Mouse (Mus musculus) urinary bladder, postnatal 36 days (tissue): ENCODE measurements around the gene Tnik.

Experiments used
- DNase-seq, 2 experiments: peaks; one replicate each; pipeline ENCODE4 v3.0.0; 2022; ENCODE audit warnings: low spot score in 2 of 2, mixed read lengths in 1 of 2

The Tnik gene

GRCm38 (mm10) chr3:28547965-28548730 lies 285.1 kb downstream of the Tnik start:
- no peak for DNase-seq

DNA sequence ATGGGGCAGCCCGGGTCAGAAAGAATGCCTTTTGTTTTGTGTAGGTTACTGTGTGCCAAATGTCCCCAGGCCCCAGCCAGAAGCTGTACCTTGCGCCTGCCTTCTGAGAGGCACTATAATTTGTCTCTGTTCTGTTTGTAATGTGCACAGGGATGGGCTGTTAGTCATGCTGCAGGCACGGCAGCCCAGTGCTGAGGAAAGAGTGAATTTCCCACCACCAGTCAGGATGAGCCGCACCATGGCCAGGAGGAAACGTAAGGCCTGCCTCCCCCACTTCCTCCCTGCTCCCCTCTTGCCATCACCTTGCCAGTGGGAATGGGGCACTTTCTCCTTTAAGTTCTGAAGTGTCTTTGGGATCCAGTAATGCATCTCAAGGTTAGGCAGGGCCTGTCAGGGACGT lies 286.4 kb downstream of the Tnik start:
- no peak for DNase-seq

DNA sequence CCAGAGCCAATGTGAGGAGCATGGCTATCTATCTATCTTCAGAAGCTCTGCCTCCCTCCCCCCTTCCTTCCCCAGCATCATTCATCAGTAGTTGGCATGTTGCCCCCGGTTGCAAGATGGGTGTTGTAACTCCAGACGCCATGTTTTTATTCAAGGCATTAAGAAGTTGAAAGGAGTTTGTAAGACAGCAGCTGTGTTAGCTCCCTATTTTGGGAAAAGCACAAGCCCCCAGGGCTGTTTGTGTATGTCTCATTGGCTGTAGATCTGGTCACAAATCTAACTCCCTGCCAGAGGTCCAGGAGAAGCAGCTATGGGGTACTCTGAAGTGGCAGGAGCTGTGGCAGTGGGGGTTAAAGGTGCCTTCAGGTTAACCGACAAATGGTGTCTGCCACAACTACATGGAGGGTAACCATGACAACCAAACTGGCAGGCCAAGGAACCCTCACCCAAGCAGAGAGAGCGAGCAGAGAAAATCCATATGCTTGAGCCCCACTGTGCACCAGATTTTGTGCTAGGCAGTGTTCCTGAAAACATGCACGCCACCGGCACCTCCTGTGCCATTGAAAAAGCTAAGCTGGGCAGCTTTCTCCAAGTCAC lies 287.6 kb downstream of the Tnik start:
- no peak for DNase-seq

DNA sequence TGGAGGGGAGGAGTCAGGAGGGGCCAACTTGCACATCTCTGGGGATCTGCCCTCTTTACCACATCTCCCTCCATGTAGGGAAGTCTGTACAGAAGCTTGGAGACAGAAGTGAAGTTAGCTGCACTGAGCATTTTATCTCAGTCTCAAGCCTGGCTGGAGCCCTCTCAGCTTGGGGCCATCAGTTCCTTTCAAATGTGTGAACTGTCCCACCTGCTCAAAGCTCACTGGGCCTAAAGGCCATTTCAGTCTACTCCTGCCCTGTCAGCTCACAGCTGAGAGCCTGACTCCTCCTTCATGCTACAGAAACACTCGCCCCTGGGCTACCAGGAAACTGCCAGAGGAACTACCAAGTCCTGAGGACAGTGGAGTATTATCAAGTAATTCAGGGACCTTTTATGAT lies 288.7 kb downstream of the Tnik start:
- DNase-seq, result no peak

DNA sequence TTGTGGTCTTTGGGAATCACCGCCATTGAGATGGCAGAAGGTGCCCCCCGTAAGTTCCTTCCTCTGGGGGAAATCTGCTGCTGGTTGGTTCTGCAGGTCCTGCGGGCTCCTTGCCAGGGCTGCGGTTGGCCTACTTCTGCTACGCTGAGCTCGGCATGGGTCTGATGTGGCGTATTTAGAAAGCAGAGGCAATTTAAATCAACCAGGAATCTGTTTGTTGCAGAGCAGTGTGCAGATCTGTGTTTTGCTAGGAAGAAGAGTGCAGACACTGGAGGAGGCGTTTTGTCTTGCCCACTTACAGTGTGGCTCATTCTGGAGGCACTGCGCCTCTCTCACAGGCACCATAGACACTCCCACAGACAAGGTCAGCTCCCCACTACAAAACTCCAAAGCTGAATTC lies 291.9 kb downstream of the Tnik start:
- DNase-seq, result no peak

- DNase-seq, result no peak
Measured at GRCm38 (mm10) chr3:28555795-28556570, 293.0 kb downstream of the Tnik start.

GRCm38 (mm10) chr3:28558328-28558871 lies 295.4 kb downstream of the Tnik start:
- DNase-seq, result no peak

- DNase-seq, result no peak
Measured at GRCm38 (mm10) chr3:28561408-28561807, 298.4 kb downstream of the Tnik start.

DNA sequence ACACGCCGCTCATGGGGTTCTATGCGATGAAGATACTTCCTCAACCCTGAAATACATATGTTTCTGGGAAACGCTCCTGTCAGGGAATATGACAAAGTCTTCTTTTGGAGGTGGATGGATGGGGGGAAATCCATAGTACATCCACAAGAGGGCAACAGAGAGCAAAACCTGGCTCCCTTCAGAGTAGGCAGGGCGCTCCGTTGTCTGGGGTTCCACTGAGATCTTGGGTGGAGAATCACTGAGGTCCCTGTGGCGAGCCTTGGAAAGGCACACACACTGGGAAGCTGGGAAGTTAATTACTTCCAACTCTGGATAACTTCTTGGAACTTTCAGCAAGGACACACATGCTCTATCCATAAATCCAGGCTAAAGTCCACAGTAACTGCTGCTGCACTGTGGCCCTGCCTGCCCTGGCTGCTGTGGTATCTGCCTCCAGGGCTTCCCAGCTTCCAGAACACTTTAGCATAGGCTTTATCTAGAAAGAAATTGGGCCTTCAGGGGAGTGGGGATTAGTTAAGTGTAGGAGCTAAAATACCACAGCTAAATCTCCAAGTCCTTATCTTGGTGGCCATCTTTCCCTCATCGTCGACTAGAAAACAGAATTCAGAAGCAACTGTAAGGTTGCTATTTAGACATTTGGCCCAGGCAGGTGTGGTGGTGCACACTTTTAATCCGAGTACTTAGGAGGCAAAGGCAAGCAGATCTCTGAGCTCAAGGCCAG lies 299.8 kb downstream of the Tnik start:
- peak in 1 of 2 experiments; percentile 8 for DNase-seq

- DNase-seq, result no peak
Measured at GRCm38 (mm10) chr3:28564370-28565357, 301.6 kb downstream of the Tnik start.

- DNase-seq, result peak in 1 of 2 experiments; percentile 10
Measured at GRCm38 (mm10) chr3:28577301-28577700, 314.3 kb downstream of the Tnik start.

DNA sequence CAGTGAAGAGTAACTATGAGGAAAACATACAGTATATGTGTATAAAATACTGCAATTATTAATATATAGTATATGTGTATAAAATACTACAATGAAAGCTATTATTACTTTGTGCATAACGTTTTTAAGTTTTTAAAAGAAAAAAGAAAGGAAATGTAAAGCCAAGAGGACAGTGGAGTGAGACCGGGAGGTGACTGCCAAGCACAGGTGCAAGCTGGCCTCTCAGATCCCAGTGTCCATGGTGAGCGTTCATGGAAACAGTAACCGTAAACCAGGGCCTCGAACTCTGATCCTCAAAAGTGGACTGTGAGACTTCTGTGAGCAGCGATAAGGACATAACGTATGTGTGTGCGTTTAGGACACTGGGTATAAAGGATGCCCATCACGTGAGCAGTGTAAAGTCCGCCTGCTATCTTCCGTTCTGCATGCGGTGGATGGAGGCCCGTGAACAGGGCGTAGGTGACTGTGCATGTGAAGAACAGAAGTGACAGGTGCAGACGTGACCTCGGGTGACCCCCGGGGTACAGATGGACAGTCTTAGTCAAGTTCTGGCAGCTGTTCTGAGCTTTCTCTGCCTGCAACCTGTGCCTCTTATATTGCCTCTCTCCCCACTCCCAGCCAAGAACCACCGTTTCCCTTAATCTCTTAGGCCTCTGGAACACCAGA lies 316.1 kb downstream of the Tnik start:
- DNase-seq, result no peak

- no peak for DNase-seq
Measured at GRCm38 (mm10) chr3:28585750-28586465, 322.9 kb downstream of the Tnik start.

GRCm38 (mm10) chr3:28587808-28588207 lies 324.8 kb downstream of the Tnik start:
- DNase-seq, result no peak

GRCm38 (mm10) chr3:28591345-28591744 lies 328.3 kb downstream of the Tnik start:
- no peak for DNase-seq

DNA sequence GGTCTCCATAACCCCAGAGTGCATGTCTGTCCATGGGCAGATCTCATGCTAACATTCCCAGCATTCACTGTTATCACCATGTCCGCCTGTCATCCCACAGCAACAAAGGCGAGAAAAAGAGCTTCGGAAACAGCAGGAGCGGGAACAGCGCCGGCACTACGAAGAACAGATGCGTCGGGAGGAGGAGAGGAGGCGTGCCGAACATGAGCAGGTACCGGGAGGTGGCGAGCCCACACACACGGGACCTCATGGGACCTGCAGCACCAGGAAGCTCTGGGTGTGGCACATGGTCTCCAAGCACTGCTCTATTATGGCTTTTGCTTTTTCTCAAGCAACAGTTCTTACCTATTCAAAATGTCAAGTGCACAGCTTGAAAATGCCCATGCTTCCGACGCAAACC lies 330.9 kb downstream of the Tnik start:
- no peak for DNase-seq

GRCm38 (mm10) chr3:28599476-28599875 lies 336.5 kb downstream of the Tnik start:
- no peak for DNase-seq

DNA sequence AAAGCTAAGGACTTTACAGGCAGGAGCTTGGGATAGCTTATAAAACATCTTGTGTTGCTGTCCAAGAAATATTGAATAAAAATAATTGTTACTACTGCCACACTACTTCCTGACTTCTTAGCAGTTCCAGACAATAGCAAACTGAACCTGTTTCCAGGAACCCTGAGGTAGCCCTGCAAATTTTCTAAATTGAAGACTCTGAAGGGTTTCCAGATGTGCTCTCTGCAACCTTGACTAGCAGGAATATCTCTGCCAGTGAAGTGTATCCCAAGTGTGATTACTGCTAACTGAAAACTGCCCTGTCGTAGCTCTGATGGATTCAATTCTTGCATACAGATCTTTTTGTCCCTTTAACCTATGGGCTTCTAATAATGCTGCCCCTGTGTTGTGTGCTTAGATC lies 343.7 kb downstream of the Tnik start:
- no peak for DNase-seq

GRCm38 (mm10) chr3:28612330-28612729 lies 349.3 kb downstream of the Tnik start:
- DNase-seq, result no peak
